Mouse (Mus musculus): ENCODE results near the gene Runx3. TPM values are rescaled to one million over a fixed set of nuclear protein-coding genes. Genes with fewer than 3 reads are reported as not detected.
A peak's percentile ranks its signal among the peaks of the same experiment; 100 is the strongest.

Runx3 gene
- polyA plus RNA-seq, 1 experiment: 33.7 TPM

DNA sequence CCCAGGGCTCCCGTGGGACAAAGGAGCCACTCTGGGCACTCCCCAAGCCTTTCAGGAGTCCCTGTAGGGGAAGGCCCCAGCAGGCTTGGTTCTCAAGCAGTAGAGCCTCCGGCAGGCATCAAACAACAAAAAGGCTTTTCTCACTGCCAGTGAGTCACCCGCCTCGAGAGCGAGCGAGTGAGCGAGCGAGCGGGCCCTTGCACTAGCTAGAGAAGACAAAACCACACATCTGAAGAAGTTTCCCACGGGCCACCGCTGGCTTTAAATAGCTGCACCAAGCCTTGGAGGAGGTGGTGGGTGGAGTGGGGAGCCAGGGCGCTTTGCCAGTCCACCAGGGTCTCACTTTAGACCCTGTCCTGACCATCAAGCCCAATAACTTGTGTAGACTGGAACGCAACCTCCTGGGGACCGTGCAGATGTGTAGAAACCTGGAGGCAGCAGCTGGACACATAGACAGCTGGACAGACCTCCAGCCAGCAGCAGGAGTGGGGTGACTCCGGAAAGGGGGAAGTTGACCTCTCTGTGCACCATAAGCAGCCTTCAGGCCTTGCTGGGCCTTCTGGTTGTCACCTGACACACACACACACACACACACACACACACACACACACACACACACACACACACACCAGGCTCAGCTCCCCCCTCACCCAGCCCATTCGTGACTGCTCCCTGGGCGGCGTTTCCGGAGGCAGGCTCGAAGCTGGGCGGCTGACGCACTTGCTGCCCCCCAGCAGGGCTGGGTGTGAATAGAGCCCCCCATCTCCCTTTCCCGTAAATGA, 40.4 kb upstream of the Runx3 start:
- H3K4me1 ChIP-seq (ENCODE audit: control insufficient read depth, insufficient read depth, insufficient read length): peaks cover 11% of the 10 kb centered on the region; the same call in 1 of the 2 replicates
- peak; percentile 36 to 61 for DNase-seq (ENCODE audit: low read depth in 1 of 2, low spot score in 2 of 2)
- WGBS: 17% methylated on average over 23 of the region's 23 CpGs
- TF ChIP-seq POLR2A (IDR thresholded peaks at IDR 0.05; ENCODE audit: low read depth, low read length) (no peak), CTCF (IDR thresholded peaks at IDR 0.05; ENCODE audit: extremely low read depth, insufficient read depth, insufficient read length, insufficient replicate concordance) (no peak)
- H3K27ac ChIP-seq (ENCODE audit: insufficient read depth, low read length): peak overlapping the region; percentile 70
- no peak overlapping the region; the same call in 1 of the 2 replicates for H3K4me3 ChIP-seq (ENCODE audit: extremely low read depth, insufficient read depth, insufficient read length)
- H3K27me3 ChIP-seq (ENCODE audit: control insufficient read depth, insufficient read depth, low read length): no peaks in the 10 kb centered on the region; the same call in 1 of the 2 replicates
- H3K36me3 ChIP-seq (ENCODE audit: control insufficient read depth, insufficient read depth, low read length): no peaks in the 10 kb centered on the region

DNA sequence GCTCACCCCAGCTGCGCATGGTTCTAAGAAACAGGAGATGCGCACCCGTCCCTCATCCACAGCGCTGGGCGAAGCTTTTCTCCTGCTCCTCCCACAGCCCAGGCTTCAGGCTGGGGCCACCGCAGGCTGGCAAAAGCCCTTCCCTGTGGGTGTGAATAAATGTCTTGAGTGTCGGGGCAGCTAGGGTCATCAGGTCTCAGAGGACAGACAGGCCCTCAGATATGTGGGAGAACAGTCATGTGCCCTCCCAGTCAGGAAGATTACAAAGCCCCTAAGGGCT, 39.9 kb upstream of the Runx3 start:
- peaks cover 14% of the 10 kb centered on the region; the same call in 1 of the 2 replicates for H3K4me1 ChIP-seq (ENCODE audit: control insufficient read depth, insufficient read depth, insufficient read length)
- H3K4me3 ChIP-seq (ENCODE audit: extremely low read depth, insufficient read depth, insufficient read length): no peak overlapping the region
- WGBS: 33% methylated on average over 7 of the region's 7 CpGs
- H3K36me3 ChIP-seq (ENCODE audit: control insufficient read depth, insufficient read depth, low read length): no peaks in the 10 kb centered on the region
- no peak for DNase-seq (ENCODE audit: low read depth in 1 of 2, low spot score in 2 of 2)
- H3K27me3 ChIP-seq (ENCODE audit: control insufficient read depth, insufficient read depth, low read length): no peaks in the 10 kb centered on the region; the same call in 1 of the 2 replicates
- peak overlapping the region; percentile 63 for H3K27ac ChIP-seq (ENCODE audit: insufficient read depth, low read length)
- TF ChIP-seq CTCF (IDR thresholded peaks at IDR 0.05; ENCODE audit: extremely low read depth, insufficient read depth, insufficient read length, insufficient replicate concordance) (no peak), POLR2A (IDR thresholded peaks at IDR 0.05; ENCODE audit: low read depth, low read length) (no peak)

- peaks cover 16% of the 10 kb centered on the region; the same call in 1 of the 2 replicates for H3K4me1 ChIP-seq (ENCODE audit: control insufficient read depth, insufficient read depth, insufficient read length)
- no peak overlapping the region for H3K4me3 ChIP-seq (ENCODE audit: extremely low read depth, insufficient read depth, insufficient read length)
- H3K27ac ChIP-seq (ENCODE audit: insufficient read depth, low read length): no peak overlapping the region
- TF ChIP-seq POLR2A (IDR thresholded peaks at IDR 0.05; ENCODE audit: low read depth, low read length) (no peak), CTCF (IDR thresholded peaks at IDR 0.05; ENCODE audit: extremely low read depth, insufficient read depth, insufficient read length, insufficient replicate concordance) (no peak)
- WGBS: 55% methylated on average over 6 of the region's 6 CpGs
- no peak for DNase-seq (ENCODE audit: low read depth in 1 of 2, low spot score in 2 of 2)
- no peaks in the 10 kb centered on the region for H3K36me3 ChIP-seq (ENCODE audit: control insufficient read depth, insufficient read depth, low read length)
- no peaks in the 10 kb centered on the region; the same call in 1 of the 2 replicates for H3K27me3 ChIP-seq (ENCODE audit: control insufficient read depth, insufficient read depth, low read length)
These were observed 37.4 kb upstream of the Runx3 start for GRCm38 (mm10) chr4:135083089-135083488.

- H3K27me3 ChIP-seq (ENCODE audit: control insufficient read depth, insufficient read depth, low read length): no peaks in the 10 kb centered on the region; the same call in 1 of the 2 replicates
- H3K4me1 ChIP-seq (ENCODE audit: control insufficient read depth, insufficient read depth, insufficient read length): peaks cover 8% of the 10 kb centered on the region; the same call in 1 of the 2 replicates
- WGBS: 38% methylated on average over 13 of the region's 13 CpGs
- no peak overlapping the region for H3K4me3 ChIP-seq (ENCODE audit: extremely low read depth, insufficient read depth, insufficient read length)
- H3K36me3 ChIP-seq (ENCODE audit: control insufficient read depth, insufficient read depth, low read length): no peaks in the 10 kb centered on the region
- TF ChIP-seq POLR2A (IDR thresholded peaks at IDR 0.05; ENCODE audit: low read depth, low read length): no peak
- peak; percentile 17; the same call in 1 of the 2 replicates for TF ChIP-seq CTCF (IDR thresholded peaks at IDR 0.05; ENCODE audit: extremely low read depth, insufficient read depth, insufficient read length, insufficient replicate concordance)
- H3K27ac ChIP-seq (ENCODE audit: insufficient read depth, low read length): no peak overlapping the region
- no peak for DNase-seq (ENCODE audit: low read depth in 1 of 2, low spot score in 2 of 2)
These were observed 35.2 kb upstream of the Runx3 start for GRCm38 (mm10) chr4:135085077-135085853.

GRCm38 (mm10) chr4:135090613-135091012, 29.8 kb upstream of the Runx3 start:
- H3K27me3 ChIP-seq (ENCODE audit: control insufficient read depth, insufficient read depth, low read length): no peaks in the 10 kb centered on the region
- H3K4me3 ChIP-seq (ENCODE audit: extremely low read depth, insufficient read depth, insufficient read length): no peak overlapping the region
- WGBS: 64% methylated on average over 13 of the region's 13 CpGs
- DNase-seq (ENCODE audit: low read depth in 1 of 2, low spot score in 2 of 2): no peak
- no peaks in the 10 kb centered on the region for H3K36me3 ChIP-seq (ENCODE audit: control insufficient read depth, insufficient read depth, low read length)
- TF ChIP-seq POLR2A (IDR thresholded peaks at IDR 0.05; ENCODE audit: low read depth, low read length) (no peak), CTCF (IDR thresholded peaks at IDR 0.05; ENCODE audit: extremely low read depth, insufficient read depth, insufficient read length, insufficient replicate concordance) (no peak)
- H3K27ac ChIP-seq (ENCODE audit: insufficient read depth, low read length): no peak overlapping the region
- peaks cover 3% of the 10 kb centered on the region; the same call in 1 of the 2 replicates for H3K4me1 ChIP-seq (ENCODE audit: control insufficient read depth, insufficient read depth, insufficient read length)

DNA sequence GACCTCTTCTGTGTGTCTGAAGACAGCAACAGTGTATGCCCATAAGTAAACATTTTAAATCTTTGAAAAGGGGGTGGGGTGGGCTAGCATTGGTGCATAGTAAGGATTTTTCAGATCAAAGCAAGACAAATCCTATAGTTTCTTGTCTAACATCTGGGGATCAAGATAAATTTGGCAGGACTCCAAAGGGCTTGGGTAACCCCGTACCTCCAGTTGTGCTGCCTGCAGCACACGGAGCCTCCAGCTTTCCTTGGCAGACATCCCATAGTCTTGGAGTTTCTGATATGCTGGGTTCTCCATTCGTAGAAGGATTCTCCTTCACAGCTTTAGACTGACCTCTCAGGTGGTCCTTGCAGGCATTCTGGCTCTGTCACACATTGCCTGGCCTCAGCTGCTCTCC, 27.6 kb upstream of the Runx3 start:
- no peak for TF ChIP-seq POLR2A (IDR thresholded peaks at IDR 0.05; ENCODE audit: low read depth, low read length)
- no peak for TF ChIP-seq CTCF (IDR thresholded peaks at IDR 0.05; ENCODE audit: extremely low read depth, insufficient read depth, insufficient read length, insufficient replicate concordance)
- no peak for DNase-seq (ENCODE audit: low read depth in 1 of 2, low spot score in 2 of 2)
- no peaks in the 10 kb centered on the region for H3K4me1 ChIP-seq (ENCODE audit: control insufficient read depth, insufficient read depth, insufficient read length)
- H3K27me3 ChIP-seq (ENCODE audit: control insufficient read depth, insufficient read depth, low read length): no peaks in the 10 kb centered on the region
- H3K36me3 ChIP-seq (ENCODE audit: control insufficient read depth, insufficient read depth, low read length): no peaks in the 10 kb centered on the region
- no peak overlapping the region for H3K4me3 ChIP-seq (ENCODE audit: extremely low read depth, insufficient read depth, insufficient read length)
- no peak overlapping the region for H3K27ac ChIP-seq (ENCODE audit: insufficient read depth, low read length)
- WGBS: 74% methylated on average over 3 of the region's 3 CpGs
